Mouse (Mus musculus) frontal cortex, postnatal 36 days (tissue): Measurements from ENCODE around the gene Tril.

Source experiments
- DNase-seq, 2 experiments: peaks; one replicate each; pipeline ENCODE4 v3.0.0; 2022; ENCODE audit warnings: low spot score in 2 of 2

Tril gene

DNA sequence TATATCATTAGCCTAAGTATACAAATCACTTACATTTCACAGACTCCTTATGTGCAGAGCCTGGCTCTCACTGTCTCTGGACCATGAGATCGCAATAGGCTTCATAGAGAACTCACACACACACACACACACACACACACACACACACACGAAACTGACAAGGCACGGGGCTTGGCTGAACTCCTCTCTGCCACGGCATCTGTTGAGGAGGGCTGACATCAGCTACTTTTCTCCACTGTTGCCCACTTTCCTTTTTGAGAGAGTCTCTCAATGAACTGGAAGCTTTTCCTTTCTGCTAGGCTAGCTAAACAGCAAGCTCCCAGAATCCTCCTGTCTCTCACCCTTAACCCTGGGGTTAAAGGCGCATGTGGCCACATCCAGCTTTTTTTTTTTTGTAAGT, 14.6 kb downstream of the Tril start:
- DNase-seq, result no peak

DNA sequence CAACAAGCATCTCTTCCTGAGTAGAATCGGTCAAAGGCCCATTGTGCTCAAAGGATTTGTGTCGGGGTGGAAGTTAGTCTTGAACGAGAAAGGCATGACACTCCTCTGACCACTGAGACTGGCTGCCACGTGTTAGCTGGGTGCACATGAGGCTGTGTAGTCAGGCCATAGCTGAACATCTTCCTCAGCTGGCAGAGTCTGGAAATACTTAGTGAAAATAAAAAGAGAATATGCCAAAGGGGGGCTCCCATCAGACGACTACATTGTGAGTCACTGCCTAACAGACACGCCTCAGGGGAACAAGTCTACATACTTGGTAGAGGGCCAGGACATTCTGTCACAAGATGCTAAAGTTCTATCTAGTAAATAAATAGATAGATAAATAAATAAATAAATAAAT, 16.5 kb downstream of the Tril start:
- no peak for DNase-seq

DNA sequence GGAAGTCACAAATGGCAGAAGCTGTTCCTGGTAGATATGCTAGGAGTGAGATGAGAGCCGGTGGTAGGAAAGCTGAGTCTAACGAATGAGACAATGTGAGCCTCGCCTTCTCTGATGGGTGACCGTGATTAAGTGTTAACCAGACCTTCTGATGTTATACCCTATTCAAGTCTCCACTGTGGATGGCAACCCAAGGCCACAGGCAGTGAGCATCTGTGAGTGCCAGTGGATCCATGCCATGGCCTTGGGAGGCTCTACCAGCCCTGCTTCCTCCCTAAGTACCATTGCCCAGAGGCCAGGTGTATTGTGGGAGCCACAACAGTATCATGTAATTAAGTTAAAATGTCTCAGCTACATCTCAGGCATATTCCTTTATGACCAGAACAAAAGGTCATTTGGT, 17.1 kb downstream of the Tril start:
- no peak for DNase-seq

DNA sequence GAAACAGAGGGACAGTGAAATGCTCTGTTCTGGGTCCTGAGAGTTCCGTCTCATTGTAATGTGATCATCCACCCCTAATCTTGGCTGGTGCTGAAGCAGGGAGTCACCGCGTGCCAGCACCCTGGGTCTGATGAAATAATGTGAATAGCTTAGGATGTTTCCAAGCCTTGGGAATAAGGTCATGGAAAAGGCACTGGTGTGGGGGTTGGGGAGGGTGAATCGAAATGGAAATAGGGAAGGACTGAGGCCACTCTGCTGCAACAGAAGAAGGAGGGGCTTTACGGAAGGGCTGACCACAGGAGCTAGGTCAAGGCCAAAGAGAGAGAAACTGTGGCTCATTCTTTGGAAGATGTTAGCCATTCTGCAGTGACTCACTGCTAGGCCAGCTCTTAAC, 18.7 kb downstream of the Tril start:
- peak; percentile 12 to 27 for DNase-seq

DNA sequence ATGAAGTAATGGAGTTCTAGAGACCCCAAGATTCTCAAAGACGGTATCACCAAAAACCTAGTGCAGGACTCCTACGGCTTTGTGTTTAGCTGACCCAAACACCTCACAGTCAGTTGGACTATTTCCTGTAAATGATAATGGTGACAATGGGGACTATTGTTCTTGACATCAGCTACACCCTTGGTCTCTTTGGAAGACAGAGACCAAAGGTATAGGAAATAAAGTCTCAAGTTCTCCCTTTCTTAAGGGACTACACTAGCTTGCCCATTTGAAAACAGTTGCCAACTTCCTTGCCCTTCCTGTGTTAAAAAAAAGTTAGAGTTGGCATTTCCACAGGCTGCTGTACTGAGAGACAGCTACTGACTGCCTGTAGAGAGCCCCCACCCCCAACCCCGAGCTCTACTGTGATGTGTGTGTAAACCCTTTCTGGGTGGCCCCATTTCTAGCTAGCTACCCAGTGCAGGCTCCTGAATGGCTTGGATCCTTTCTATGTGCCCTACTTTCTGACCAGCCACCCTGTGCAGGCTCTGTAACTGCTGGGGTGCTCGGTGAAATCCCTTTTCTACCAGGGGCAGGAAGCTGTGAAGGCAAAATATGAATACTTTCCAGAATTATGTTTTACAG, 19.2 kb downstream of the Tril start:
- DNase-seq, result peak in 1 of 2 experiments; percentile 51

DNA sequence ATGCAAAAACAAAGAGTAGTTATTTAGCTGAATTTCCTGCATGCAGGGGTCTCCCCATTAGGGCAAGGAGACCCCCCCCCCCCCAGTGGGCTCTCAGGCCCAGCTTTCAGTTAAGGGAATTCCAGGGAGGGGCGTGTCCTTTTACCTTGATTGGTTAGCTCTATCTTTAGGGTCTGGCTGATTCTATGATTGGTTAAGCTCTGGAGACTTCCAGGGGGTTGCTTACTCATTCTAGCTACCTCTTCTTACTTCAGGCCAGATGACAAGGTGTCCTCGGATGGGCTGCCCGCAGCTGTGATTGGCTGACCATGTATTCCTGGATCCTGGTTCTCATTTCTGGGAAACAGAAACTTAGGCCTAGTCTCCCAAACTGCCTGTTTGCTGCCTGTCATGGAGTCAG, 21.8 kb downstream of the Tril start:
- no peak for DNase-seq

DNA sequence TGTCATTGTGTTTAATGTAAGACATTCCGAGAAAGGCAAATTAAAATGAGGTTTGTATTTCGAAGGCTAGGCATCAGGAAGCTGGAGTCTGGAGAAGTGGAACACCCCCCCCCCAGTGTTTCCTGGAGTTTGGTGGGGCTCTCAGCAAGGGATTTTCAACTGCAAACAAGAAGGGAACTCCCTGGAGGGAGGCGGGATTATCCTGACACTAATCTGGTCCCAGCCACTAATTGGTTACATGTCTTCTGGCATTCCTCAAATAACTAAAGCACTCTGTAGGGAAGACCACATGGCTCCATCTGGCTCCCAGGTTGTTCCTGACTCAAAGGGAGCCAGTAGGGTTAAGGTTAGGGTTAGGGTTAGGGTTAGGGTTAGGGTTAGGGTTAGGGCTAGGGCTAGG, 23.8 kb downstream of the Tril start:
- DNase-seq, result no peak

DNA sequence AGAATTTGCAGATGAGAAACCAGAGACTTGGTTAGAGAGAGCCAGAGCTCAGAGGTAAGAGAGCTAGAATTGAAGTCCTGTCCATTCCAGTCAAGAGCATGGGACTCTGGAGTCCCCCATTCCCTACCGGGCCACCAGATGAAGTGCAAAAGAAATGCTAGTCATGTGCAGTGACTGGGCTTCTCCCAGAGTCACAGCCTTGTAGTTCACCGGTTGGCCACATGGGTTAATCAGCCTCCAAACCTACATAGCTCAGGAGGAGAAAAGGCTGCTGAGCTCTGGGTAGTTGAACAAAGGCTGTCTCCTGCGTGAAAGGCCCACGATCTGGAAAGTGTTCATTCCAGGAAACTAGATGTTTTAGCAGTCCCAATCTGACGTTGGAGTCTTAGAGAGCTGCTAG, 24.8 kb downstream of the Tril start:
- DNase-seq, result no peak

DNA sequence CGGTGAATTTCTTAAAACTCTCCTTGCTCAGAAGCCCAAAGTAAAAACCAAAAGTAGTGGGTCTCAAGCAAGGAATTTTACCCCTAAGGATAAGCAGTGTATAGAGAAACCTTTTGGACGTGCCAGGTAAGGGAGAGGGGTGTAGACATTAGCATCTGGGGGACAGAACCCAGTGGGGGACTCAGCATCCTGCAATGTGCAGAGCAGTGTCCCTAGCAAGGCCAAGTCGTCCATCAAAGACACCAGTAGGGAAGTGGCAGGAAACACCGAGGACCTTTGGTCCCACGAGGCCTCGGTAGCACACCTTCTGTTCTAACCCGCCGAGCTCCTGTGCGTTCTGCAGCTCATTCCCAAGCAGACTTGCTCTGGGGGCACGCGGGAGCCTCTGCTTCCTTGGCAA, 25.6 kb downstream of the Tril start:
- DNase-seq, result no peak

DNA sequence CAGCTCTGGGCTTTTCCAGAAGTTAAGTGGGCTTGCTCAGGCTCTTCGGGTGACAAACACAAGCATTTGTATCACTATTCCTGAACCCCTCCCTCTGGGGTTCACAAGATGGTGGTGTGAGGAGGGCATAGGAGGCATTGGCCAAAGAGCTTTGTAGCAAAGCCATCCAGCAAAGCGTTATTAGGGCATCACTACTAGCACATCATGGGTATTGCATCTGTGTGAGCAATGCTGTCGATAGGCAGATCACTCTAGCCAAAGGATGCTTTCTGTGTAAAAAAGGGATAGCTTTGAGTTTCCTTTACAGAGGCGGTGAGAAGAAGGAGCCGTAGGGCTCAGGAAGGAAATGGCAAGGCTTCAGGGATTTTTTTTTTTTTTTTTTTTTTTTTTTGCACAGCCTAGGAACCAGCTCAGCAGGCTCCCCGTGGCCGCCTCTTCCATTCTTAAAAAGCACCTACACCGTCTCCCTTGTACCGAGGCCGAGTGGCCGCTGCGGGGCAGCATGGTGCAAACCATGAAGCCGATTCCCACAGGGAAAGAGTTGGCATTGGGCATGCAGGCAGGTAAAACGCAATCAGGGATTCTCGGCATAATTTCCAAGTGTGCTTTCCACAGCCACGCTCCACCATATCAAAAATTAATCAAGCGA, 26.2 kb downstream of the Tril start:
- DNase-seq, result peak; percentile 82 to 93

DNA sequence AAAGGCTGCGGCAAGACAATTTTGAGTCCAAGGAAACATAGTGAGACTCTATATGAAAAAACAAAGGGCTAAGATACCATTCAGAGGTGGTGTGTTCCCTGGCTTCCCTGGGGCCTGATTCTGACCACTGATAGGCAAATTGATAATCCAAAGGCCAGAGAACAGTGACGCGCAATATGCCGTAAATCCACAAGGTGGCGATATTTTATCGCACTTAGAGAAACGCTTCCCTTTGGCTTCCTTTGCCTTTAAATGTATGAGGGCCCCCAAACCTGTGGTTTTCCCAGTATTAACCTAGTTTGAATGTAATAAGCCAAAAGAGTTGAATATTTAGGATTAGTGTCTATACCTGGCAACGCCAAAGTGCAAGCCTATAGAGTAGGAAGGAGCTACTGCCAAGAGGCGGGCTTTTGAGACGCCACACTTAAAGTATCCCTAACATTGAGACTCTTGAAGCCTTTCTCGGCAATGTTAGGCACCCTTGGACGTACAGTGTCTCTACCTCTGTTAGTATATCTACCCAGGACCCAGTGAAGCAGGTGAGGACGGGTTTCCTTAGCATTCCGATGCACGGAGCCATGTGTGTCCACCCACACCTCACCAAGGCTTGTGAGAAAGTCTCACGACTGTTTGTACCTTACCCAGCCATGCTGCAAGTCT, 37.6 kb downstream of the Tril start:
- peak; percentile 54 to 77 for DNase-seq

DNA sequence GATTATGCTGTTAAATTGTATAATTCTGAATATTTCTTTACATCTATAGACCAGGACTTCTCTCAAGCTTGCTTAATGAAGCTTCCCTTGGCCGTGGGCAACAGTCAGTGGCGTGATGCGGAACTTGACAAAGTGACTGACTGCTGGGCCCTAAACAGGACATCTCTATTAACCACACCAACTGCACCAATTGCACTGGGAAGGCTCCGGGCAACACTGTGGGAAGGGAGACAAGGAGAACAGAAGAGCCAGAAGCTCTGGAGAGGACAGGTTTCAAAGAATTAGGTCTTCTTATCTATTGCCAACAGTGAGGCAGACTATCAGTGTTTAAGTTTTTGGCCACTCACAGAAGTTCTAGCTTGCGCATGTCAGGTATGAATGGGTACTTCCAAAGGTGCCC, 38.4 kb downstream of the Tril start:
- no peak for DNase-seq

DNA sequence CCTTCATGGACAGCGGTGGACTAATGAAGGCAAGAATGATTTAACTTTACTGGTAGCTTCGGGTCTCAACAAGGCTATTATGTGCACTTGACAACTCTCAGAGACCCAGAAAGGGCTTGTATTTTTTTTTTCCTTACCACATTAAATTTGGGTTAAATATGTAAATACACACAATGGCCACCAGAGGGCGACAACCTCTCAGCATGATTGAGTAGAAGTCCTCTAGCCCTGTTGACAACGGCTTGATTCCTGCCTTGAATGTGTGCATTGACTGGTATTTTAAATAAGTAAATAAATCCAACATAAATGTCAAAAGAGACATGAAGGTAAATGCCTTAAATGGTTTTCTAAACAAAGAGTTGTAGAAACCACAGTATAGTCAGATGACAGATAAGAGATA, 39.5 kb downstream of the Tril start:
- DNase-seq, result peak in 1 of 2 experiments; percentile 46

DNA sequence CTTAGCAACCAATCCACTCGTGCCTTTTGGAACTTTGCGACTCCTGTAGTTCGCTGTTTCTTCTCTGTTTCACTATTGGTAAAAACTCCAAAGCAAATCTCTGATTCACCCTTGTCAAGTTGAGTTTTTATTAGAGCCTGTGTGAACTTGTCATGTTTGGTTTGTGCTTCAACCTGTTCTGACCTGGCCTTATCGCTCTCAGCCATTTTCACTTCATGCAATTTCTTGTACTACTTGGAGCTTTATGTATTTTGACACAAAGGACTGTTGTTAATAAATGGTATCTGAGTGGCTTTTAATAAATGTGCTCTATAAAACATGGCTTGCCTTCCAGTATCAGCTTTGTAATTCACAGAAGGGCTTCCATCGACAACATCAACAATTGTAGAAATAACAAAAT, 40.6 kb downstream of the Tril start:
- DNase-seq, result no peak

DNA sequence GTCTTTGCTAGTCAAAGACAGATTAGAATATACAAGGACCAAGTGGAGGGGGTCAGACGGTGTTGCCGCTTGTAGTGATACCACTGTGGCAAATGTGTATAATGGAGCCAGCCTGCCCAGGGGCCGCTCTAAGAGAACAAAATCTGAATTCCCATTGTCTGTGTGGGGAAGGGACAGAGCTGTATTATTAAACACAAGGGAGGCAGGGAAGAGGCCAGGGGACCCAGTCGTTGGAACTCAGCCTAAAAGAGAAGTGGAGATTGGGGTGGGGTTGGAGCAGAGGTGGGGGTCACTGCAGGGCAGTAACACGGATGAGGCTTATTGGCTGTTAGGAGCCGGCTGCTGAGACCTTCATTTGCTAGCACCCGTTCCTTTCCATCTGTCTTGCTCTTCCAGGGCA, 41.1 kb downstream of the Tril start:
- no peak for DNase-seq

DNA sequence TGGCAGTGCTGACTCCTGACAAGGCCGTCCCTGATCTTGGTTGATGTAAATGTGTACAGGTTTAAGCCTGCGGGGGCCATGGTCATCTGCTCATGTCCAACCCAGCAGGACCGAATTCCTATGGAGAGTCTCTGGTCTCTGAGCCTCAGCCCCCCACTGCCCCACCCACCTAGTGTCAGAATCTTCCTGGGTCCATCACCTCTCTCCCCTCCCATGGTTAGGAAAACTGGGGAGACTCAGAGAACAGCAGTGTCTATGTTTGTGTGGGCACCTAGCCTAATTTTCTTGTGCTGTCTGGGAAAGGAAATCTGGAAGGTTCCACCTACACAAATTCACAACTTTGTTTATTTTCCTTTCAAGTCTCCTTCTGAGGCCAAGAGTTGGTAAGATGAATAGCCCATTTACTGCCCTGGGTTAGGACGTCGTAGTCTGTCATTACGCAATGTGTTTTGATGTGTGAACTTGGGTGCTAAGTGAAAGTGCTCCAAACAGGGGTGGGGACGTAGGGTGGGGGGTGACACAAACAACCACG, 42.1 kb downstream of the Tril start:
- no peak for DNase-seq

DNA sequence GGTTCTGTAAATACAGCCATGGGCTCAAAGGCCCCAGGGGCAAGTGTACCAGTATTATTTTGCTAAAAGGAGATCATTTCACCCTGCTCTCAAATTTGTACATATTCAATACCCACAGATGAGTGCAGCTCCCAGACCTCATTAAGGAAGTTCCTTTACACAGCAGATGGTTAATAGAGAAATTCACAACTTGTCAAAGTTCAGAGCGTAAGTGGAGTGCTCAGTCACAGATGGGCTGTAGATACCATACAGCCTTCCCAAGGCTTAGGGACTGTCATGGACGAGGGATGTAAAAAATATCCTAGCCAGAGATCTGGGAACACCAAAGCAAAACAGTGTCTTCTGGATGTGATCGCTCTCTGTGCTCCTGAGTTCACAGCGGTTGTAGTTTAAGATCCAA, 52.4 kb downstream of the Tril start:
- no peak for DNase-seq

DNA sequence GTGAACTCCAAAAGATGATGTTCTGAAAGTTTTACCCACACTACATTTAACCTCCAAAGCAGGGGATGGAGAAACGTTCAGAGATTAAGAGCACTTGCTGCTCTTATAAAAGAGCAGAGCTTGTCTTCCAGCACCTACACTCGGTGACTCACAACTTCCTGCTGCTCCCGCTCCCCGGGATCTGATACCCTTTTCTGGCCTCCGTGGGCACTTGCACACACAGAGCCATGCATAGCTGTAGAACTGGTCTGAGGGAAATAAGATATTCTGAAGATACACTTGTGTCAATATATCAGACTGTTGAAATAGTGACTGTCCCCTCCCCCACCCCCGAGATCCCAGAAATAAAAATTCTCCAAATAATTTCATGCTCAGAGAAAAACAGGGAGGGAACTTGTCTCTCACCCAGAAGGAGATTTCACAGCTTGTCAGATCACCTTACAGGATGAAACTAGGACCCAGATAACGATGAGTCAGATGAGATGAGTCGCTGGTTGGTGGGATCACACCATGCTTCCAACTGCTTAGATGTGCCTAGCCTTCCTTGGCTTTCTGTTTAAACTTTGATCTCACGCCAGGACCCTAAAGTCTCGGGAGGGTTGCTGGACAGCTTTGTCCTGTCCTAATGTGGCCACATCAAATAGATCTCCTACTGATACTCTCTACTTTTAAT, 54.3 kb downstream of the Tril start:
- no peak for DNase-seq

DNA sequence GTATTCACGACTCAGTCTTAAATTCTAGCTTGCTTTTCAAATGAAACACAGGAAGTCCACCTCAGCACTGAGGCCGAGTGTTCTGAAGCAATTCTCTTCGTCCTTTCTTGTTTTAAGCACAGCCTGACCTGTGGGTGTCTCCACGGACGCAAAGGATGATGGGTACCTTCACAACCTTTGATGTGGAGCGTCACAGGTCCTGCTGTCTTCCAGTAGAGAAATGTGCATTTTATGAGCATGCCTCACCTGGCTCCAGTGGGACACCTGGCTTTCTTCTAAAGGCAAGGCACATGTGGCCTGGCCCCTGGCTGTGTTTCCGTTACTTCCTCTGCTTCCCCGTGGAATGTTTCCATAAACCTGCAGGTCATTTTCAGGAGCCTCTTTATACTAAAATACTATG, 54.9 kb downstream of the Tril start:
- no peak for DNase-seq
